18 mouse cellular contexts compared by ENCODE assay signal in the genomic region with DNA sequence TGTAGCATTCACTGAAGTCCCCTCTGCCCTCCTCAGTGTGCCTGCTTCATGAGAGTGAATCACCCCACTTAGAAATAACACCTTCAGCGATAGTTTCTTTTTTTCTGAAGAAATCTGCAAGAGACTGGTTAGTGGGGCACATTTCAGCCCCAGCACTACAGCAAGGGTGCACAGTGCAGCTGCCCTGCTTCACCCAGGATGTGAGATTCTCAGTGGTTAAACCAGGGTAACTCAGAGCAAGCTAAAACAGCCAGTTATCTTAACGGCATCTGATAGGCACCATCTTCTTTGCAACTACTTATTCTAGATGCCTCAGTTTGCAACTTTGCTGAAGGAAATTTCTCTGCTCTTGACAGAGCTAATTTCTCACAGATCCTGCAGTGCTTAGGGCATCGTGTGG.
DNase-seq lines count a peak whose midpoint lies in the region; ATAC-seq lines count a peak whose summit lies in the region.
"Had no signal": no experiment of that assay in that cellular context is flagged by ENCODE, and none has a peak within 500 bp of the region (broad histone marks: within the 10 kb centered on the region; RNA-seq: fewer than 3 reads in every experiment).

No protein-coding gene starts in this region.

- ATAC-seq in megakaryocyte, adult 5-6 weeks (ENCODE audit: poor library complexity, severe bottlenecking): peak; percentile 45; the same call in 1 of the 2 replicates
- ATAC-seq: forebrain, embryonic 16.5 days; hindbrain, postnatal 0 days had no signal

- peak; percentile 48 for DNase-seq in CD4-positive helper T cell, adult 2 months (ENCODE audit: low read depth, low spot score)
- peak; percentile 9 for DNase-seq in T-cell, adult 2 months (ENCODE audit: low spot score)
- peak; percentile 23 to 40 for DNase-seq in thymus, postnatal 36 days
- DNase-seq in left cerebral cortex, adult 8-10 months (ENCODE audit: low spot score in 2 of 2): no peak
- DNase-seq in left cerebral cortex, postnatal 14 days (ENCODE audit: low spot score in 2 of 2): no peak
- DNase-seq in frontal cortex, postnatal 14 days (ENCODE audit: low spot score in 2 of 2): no peak
- DNase-seq: adrenal gland, adult 2 months; adrenal gland, postnatal 25 days; cerebellum, adult 18-20 months; cerebellum, adult 9-11 months; cerebellum, postnatal 36 days; gastrocnemius, adult 2 months; gastrocnemius, postnatal 25 days; heart, postnatal 10 days; heart, postnatal 4 days had no signal

- intact Hi-C loops in left cerebral cortex, postnatal 14 days (cut with DNase I): no loop called here

Comparison
In these comparisons a context has a peak if more than half of its experiments do, and no peak if none do; other contexts are left out.
1. DNase-seq: peak in CD4-positive helper T cell, adult 2 months (single experiment), T-cell, adult 2 months (single experiment) and thymus, postnatal 36 days (2 of 2); none in left cerebral cortex, adult 8-10 months (0 of 2), left cerebral cortex, postnatal 14 days (0 of 2) and frontal cortex, postnatal 14 days (0 of 2).